Mouse (Mus musculus) kidney, embryonic 15.5 days (tissue): ENCODE results near the gene 4933400A11Rik. TPM values are rescaled to one million over a fixed set of nuclear protein-coding genes. Genes with fewer than 3 reads are reported as not detected.

ENCODE experiments used
- ATAC-seq: fragments of 200-750 bp; cut with Nextera tagmentation; replicated peaks from 2 replicates; pipeline ENCODE4 v1.8.0; 2017; ENCODE audit warnings: moderate TSS enrichment; ENCODE audit not compliant: low FRiP score
- H3K27ac ChIP-seq: fragments of 300-500 bp; sonication (generic); 2 replicates; pipeline ENCODE4 v1.5.1; 2015; ENCODE audit warnings: mild to moderate bottlenecking, inconsistent platforms
- H3K27me3 ChIP-seq: fragments of 300-500 bp; sonication (generic); 2 replicates; pipeline ENCODE4 v1.6.1; 2015; ENCODE audit warnings: inconsistent platforms
- H3K36me3 ChIP-seq: fragments of 300-500 bp; sonication (generic); 2 replicates; pipeline ENCODE4 v1.6.1; 2015; ENCODE audit warnings: inconsistent platforms
- H3K4me1 ChIP-seq: fragments of 300-500 bp; sonication (generic); 2 replicates; pipeline ENCODE4 v1.6.1; 2015; ENCODE audit warnings: inconsistent platforms
- H3K4me2 ChIP-seq: fragments of 300-500 bp; sonication (generic); 2 replicates; pipeline ENCODE4 v1.6.1; 2015; ENCODE audit warnings: moderate library complexity, mild to moderate bottlenecking, inconsistent platforms
- H3K4me3 ChIP-seq: fragments of 300-500 bp; sonication (generic); replicated peaks from 2 replicates; pipeline ENCODE4 v1.5.1; 2015; ENCODE audit warnings: mild to moderate bottlenecking, inconsistent platforms
- H3K9ac ChIP-seq: fragments of 300-500 bp; sonication (generic); 2 replicates; pipeline ENCODE4 v1.6.1; 2015; ENCODE audit warnings: mild to moderate bottlenecking, inconsistent platforms
- H3K9me3 ChIP-seq: fragments of 300-500 bp; sonication (generic); replicated peaks from 2 replicates; pipeline ENCODE4 v1.6.1; 2016; ENCODE audit warnings: inconsistent platforms
- WGBS: fragments of 180-500 bp; shearing (Covaris S2); methylation state at CpG from one replicate; pipeline ENCODE4 v1.1.7; 2015; ENCODE audit warnings: mixed read lengths; 5-methylcytosine and 5-hydroxymethylcytosine counted together
- polyA plus RNA-seq: library from polyadenylated mRNA; unstranded; fragments of >200 nt; fragmentation: Nextera tagmentation; extraction: Ambion mirVana; gene quantifications from 2 replicates; pipeline ENCODE4 v1.2.1, GENCODE M21; 2015

4933400A11Rik gene
- polyA plus RNA-seq: 0.17 and 0.22 TPM in 2 replicates

GRCm38 (mm10) chrX:169779535-169779934 lies at the start of gene 4933400A11Rik:
4933400A11Rik (minus strand) TSS chrX:169779635.
- Histone ChIP-seq H3K4me1 (no peaks in the 10 kb centered on the region), H3K27ac (no peak within 1 kb of the TSS), H3K9me3 (no peaks in the 10 kb centered on the region), H3K36me3 (no peaks in the 10 kb centered on the region), H3K9ac (no peak within 1 kb of the TSS), H3K4me3 (no peak within 1 kb of the TSS), H3K27me3 (peaks cover 12% of the 10 kb centered on the region), H3K4me2 (no peak within 1 kb of the TSS)
- 88% methylated on average over 3 of the region's 3 CpGs for WGBS
- ATAC-seq: no peak

GRCm38 (mm10) chrX:169828136-169828535 lies 48.7 kb upstream of the 4933400A11Rik start:
- ATAC-seq: no peak
- Histone ChIP-seq H3K36me3 (no peaks in the 10 kb centered on the region), H3K4me2 (peak overlapping the region; percentile 4; the same call in 1 of the 2 replicates), H3K4me3 (no peak overlapping the region), H3K27me3 (peaks cover 34% of the 10 kb centered on the region), H3K9ac (no peak overlapping the region), H3K27ac (no peak overlapping the region), H3K4me1 (0 out of 2 replicates have a peak, but pooled peaks cover 4% of the 10 kb centered on the region), H3K9me3 (no peaks in the 10 kb centered on the region)
- 35% methylated on average over 5 of the region's 5 CpGs for WGBS

- Histone ChIP-seq H3K36me3 (no peaks in the 10 kb centered on the region), H3K9me3 (no peaks in the 10 kb centered on the region), H3K4me1 (0 out of 2 replicates have a peak, but pooled peaks cover 4% of the 10 kb centered on the region), H3K9ac (no peak overlapping the region), H3K27me3 (peaks cover 33% of the 10 kb centered on the region), H3K4me3 (no peak overlapping the region), H3K4me2 (peak overlapping the region; percentile 4; the same call in 1 of the 2 replicates), H3K27ac (no peak overlapping the region)
- 27% methylated on average over 7 of the region's 7 CpGs for WGBS
- no peak for ATAC-seq
These were observed 48.3 kb upstream of the 4933400A11Rik start for GRCm38 (mm10) chrX:169827720-169828119.

- 0 out of 2 replicates have a peak, but pooled peaks cover 4% of the 10 kb centered on the region for H3K4me1 ChIP-seq
- H3K9me3 ChIP-seq: no peaks in the 10 kb centered on the region
- H3K4me3 ChIP-seq: no peak overlapping the region
- no peak overlapping the region for H3K9ac ChIP-seq
- H3K27ac ChIP-seq: no peak overlapping the region
- H3K27me3 ChIP-seq: peaks cover 29% of the 10 kb centered on the region
- H3K36me3 ChIP-seq: no peaks in the 10 kb centered on the region
- ATAC-seq: no peak
- WGBS: 56% methylated on average over 10 of the region's 10 CpGs
- no peak overlapping the region for H3K4me2 ChIP-seq
These were observed 47.5 kb upstream of the 4933400A11Rik start for GRCm38 (mm10) chrX:169826947-169827346.

GRCm38 (mm10) chrX:169813673-169814072 lies 34.2 kb upstream of the 4933400A11Rik start:
- Histone ChIP-seq H3K9ac (no peak overlapping the region), H3K27ac (no peak overlapping the region), H3K36me3 (no peaks in the 10 kb centered on the region), H3K27me3 (peaks cover 25% of the 10 kb centered on the region; the same call in 1 of the 2 replicates), H3K4me2 (no peak overlapping the region), H3K4me3 (no peak overlapping the region), H3K4me1 (no peaks in the 10 kb centered on the region), H3K9me3 (no peaks in the 10 kb centered on the region)
- ATAC-seq: no peak
- 79% methylated on average over 1 of the region's 1 CpGs for WGBS

GRCm38 (mm10) chrX:169811783-169812182 lies 32.3 kb upstream of the 4933400A11Rik start:
- peaks cover 25% of the 10 kb centered on the region; the same call in 1 of the 2 replicates for H3K27me3 ChIP-seq
- H3K9me3 ChIP-seq: no peaks in the 10 kb centered on the region
- H3K4me3 ChIP-seq: no peak overlapping the region
- no peaks in the 10 kb centered on the region for H3K4me1 ChIP-seq
- WGBS: 71% methylated on average over 2 of the region's 2 CpGs
- ATAC-seq: no peak
- H3K27ac ChIP-seq: no peak overlapping the region
- no peaks in the 10 kb centered on the region for H3K36me3 ChIP-seq
- H3K4me2 ChIP-seq: no peak overlapping the region
- no peak overlapping the region for H3K9ac ChIP-seq

GRCm38 (mm10) chrX:169811318-169811717 lies 31.9 kb upstream of the 4933400A11Rik start:
- WGBS: 59% methylated on average over 5 of the region's 5 CpGs
- ATAC-seq: no peak
- Histone ChIP-seq H3K27ac (no peak overlapping the region), H3K9me3 (no peaks in the 10 kb centered on the region), H3K9ac (no peak overlapping the region), H3K4me3 (no peak overlapping the region), H3K27me3 (peaks cover 25% of the 10 kb centered on the region; the same call in 1 of the 2 replicates), H3K4me1 (no peaks in the 10 kb centered on the region), H3K4me2 (no peak overlapping the region), H3K36me3 (no peaks in the 10 kb centered on the region)

- H3K4me3 ChIP-seq: no peak overlapping the region
- no peak overlapping the region for H3K9ac ChIP-seq
- no peak overlapping the region for H3K4me2 ChIP-seq
- H3K36me3 ChIP-seq: no peaks in the 10 kb centered on the region
- no peaks in the 10 kb centered on the region for H3K9me3 ChIP-seq
- H3K27me3 ChIP-seq: peaks cover 21% of the 10 kb centered on the region; the same call in 1 of the 2 replicates
- ATAC-seq: no peak
- H3K27ac ChIP-seq: no peak overlapping the region
- 91% methylated on average over 3 of the region's 3 CpGs for WGBS
- no peaks in the 10 kb centered on the region for H3K4me1 ChIP-seq
These were observed 28.3 kb upstream of the 4933400A11Rik start for GRCm38 (mm10) chrX:169807744-169808143.

GRCm38 (mm10) chrX:169805791-169806190 lies 26.4 kb upstream of the 4933400A11Rik start:
- no peaks in the 10 kb centered on the region for H3K4me1 ChIP-seq

GRCm38 (mm10) chrX:169800238-169800637 lies 20.8 kb upstream of the 4933400A11Rik start:
- no peaks in the 10 kb centered on the region for H3K9me3 ChIP-seq
- no peaks in the 10 kb centered on the region for H3K4me1 ChIP-seq
- H3K27ac ChIP-seq: no peak overlapping the region
- no peaks in the 10 kb centered on the region for H3K36me3 ChIP-seq
- H3K4me3 ChIP-seq: no peak overlapping the region
- 37% methylated on average over 4 of the region's 4 CpGs for WGBS
- no peak for ATAC-seq
- peaks cover 32% of the 10 kb centered on the region for H3K27me3 ChIP-seq
- no peak overlapping the region for H3K4me2 ChIP-seq
- no peak overlapping the region for H3K9ac ChIP-seq

More at GRCm38 (mm10) chrX:169805791-169806190, 26.4 kb upstream of the 4933400A11Rik start:
- Histone ChIP-seq H3K9me3 (no peaks in the 10 kb centered on the region), H3K4me3 (no peak overlapping the region), H3K27ac (no peak overlapping the region), H3K36me3 (no peaks in the 10 kb centered on the region), H3K27me3 (peaks cover 21% of the 10 kb centered on the region), H3K9ac (no peak overlapping the region), H3K4me2 (no peak overlapping the region)
- 65% methylated on average over 5 of the region's 5 CpGs for WGBS
- no peak for ATAC-seq

GRCm38 (mm10) chrX:169798987-169799680 lies 19.7 kb upstream of the 4933400A11Rik start:
- Histone ChIP-seq H3K36me3 (no peaks in the 10 kb centered on the region), H3K4me1 (no peaks in the 10 kb centered on the region), H3K27ac (no peak overlapping the region), H3K9ac (no peak overlapping the region), H3K4me2 (peak overlapping the region; percentile 38), H3K27me3 (peaks cover 32% of the 10 kb centered on the region), H3K9me3 (no peaks in the 10 kb centered on the region), H3K4me3 (peak overlapping the region; percentile 35)
- WGBS: 7% methylated on average over 11 of the region's 11 CpGs
- no peak for ATAC-seq

GRCm38 (mm10) chrX:169797148-169797547 lies 17.7 kb upstream of the 4933400A11Rik start:
- H3K27ac ChIP-seq: no peak overlapping the region
- H3K27me3 ChIP-seq: peaks cover 34% of the 10 kb centered on the region
- H3K9me3 ChIP-seq: no peaks in the 10 kb centered on the region
- H3K4me3 ChIP-seq: no peak overlapping the region
- no peak overlapping the region for H3K9ac ChIP-seq
- no peaks in the 10 kb centered on the region for H3K36me3 ChIP-seq
- no peaks in the 10 kb centered on the region for H3K4me1 ChIP-seq
- ATAC-seq: no peak
- no peak overlapping the region for H3K4me2 ChIP-seq
- 61% methylated on average over 3 of the region's 3 CpGs for WGBS
